Mouse (Mus musculus) thymus, postnatal 36 days (tissue): ENCODE data around the gene Tent5c.
"Not testable (repeated sequence)": the region's sequence is repeated elsewhere in the genome, so short reads cannot be mapped to it uniquely, and the experiment has no call there.

Experiments used
- DNase-seq, 2 experiments: peaks; one replicate each; pipeline ENCODE4 v3.0.0; 2022; ENCODE audit warnings: mixed read lengths in 2 of 2

Tent5c gene

DNA sequence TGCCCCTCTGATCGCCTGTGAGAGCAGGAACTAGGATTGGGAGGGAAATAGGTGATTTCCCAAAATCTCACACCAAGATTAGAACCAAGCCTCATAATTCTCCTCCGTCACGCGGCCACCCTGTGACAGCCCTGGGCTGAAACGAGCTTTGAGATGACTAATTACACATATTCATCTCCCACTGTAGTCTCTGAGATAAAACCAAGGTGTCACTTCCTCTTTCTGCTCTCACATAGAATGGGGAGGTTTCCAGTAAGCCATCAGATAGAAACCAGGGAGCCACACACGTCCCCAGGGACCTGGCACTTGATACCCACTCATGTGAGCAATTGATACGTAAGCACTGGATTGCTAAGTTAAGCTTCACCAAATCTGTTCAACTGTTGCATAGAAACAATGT is 52.4 kb downstream of the Tent5c start:
- DNase-seq, result no peak

DNA sequence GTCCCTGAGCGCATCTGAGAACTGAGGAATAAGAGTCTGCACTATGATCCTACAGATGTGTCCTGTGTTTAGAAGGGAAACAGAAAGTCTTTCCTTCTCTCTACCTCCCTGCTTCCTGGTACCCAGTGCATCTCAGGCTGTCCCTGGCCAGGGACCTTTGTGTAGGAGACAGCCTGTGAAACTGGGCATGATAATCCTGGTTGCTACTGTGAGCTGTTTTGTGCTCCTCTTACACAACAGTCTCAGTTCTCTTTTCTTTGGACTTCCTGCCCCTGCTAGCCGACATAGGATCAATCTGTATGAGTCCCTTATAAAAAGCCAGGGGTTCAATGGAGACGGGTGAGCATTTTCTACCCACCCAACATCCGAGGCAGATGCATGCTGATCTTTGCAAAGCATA is 57.4 kb downstream of the Tent5c start:
- DNase-seq, result no peak

DNA sequence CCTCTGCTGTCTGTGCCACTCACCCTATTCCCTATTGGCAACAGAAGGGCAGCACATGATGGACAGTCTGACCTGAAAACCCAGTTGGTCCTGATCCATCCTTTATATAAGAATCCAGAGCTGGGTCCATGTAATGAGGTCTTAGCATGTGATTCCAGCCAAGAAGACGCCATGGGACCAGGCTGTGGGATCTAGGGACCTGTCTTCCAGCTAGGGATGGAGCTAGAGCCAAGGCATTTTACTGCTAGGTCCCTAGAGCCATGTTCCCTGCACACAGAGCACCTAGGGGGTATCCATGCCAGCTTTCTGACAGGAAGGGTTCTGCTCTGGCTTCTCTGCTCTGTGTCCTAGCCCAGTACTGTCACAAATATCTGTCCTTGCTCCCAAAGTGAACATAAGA is 58.4 kb downstream of the Tent5c start:
- no peak for DNase-seq

DNA sequence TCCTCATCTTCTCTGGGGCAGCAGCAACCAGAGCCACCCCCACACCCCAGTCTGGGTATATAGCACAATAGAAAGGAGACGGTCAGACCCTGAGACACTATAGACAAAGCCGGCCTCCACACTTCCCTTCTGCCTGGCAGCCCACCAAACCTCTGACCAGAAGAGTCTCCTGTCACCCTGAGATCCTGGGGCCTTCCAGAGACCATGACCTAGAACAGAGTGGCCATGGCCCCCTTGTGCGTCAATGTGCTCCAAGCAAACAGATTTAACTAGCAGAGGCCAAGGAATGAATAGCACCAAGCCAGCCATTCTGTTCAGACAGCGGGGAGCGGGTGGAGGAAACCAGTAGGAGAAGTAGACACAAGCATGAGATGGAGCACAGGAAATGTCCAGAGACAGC is 59.0 kb downstream of the Tent5c start:
- no peak for DNase-seq

DNA sequence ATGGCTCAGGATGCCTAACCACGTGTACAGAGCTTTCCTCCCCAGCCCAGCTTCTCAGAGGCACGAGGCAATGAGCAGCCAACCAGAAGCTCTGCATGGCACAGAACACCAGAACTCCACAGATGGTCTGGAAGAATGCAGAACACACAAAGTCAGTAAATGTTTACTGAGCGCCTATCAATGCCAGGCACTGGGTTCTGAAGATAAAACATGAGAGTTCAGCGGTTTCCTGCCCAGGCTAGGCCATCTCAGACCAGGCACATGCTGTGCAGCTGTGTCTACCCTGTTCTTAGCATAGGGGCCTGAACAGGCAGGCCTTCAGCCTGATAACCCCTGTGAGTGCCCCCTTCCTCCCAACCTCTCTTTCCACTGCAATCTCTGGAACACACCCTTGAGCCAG is 59.5 kb downstream of the Tent5c start:
- DNase-seq, result no peak

DNA sequence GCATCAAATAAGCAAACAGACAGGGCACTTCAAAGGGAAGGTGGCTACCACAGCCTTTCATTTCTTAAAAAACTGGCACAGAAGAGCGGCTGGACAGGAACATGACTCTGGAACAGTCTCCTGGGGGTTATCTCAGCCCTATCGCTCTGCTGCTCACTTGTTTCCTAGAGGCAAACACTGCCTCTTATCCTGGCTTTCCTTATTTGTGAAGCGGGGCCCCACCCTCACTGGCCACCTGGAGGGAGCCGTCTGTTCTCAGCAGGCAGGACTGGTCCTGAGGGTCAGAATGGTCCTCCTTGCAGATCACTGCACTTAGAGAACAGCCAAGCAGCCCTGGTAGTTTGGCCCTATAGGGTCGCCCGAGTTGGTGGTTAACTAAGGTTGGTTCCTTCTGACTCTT is 61.6 kb downstream of the Tent5c start:
- DNase-seq, result no peak

DNA sequence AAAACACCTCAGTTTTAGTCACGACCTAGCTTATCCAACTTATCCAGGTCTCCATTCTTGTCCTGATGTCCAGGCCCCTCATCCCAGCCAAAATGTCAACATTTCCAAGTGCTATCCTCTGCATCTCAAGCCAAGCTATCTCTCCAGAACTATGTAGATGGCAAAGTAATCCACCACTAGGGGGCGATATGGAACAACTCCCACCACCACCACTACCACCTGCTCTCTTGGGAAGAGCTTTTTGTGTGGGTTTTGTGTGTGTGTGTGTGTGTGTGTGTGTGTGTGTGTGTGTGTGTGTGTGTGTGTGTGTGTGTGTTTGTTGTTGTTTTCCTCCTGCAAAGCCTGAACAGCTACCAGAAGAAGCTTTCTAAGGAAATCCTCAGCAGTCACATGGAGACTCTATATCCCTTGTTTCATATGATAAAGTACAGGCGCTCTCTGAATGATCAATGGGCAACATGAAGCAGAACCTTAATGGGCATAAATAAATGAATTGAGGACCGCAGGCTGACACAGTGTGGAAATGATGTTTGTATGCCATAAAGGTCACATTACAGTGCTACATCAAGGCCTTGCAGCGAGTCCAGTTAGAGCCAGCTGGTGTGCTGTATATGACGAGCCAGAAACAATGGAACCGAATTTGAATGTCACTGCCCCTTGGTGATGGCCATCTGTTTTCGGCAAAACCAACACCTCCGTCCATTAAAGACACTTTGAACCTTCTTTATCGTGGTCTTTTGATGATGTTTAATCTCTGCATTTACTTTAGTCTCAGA is 66.5 kb downstream of the Tent5c start:
- DNase-seq, result peak; percentile 32 to 38

DNA sequence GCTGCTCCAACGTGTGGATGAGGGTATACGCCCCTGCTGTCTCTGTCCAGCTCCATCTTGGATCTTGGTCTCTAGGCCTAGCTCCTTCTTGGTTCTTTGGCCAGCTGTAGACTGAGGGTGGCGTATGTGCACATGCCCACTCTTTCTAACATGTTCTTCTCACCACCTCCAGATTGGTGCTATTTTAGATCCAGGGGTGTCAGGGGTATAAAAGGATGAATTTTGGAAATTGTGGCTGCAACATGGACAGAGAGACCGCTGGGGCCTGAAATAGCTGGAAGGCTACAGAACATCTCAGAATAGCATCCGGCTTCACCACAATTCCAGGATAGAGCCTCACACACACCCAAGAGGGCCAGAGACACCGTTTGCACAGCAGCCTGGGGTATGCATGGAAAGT is 67.8 kb downstream of the Tent5c start:
- DNase-seq, result no peak

DNA sequence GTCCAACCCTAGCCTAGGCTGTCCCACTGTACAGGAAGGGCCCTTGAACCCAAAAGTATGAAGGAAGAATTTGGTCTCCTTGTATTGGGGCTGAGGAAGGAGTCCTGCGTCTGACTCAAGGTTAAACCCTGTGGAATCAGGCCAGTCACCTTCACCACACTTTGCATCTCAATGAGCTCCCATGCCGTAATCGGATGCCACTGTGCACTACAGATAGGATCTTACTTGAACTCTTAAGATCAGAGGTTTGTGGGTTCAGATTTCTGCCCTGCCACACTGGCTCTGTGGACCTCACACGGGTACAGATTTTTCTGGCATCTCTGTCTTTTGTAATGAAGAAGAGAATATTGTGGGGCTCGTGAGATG is 68.5 kb downstream of the Tent5c start:
- no peak for DNase-seq

DNA sequence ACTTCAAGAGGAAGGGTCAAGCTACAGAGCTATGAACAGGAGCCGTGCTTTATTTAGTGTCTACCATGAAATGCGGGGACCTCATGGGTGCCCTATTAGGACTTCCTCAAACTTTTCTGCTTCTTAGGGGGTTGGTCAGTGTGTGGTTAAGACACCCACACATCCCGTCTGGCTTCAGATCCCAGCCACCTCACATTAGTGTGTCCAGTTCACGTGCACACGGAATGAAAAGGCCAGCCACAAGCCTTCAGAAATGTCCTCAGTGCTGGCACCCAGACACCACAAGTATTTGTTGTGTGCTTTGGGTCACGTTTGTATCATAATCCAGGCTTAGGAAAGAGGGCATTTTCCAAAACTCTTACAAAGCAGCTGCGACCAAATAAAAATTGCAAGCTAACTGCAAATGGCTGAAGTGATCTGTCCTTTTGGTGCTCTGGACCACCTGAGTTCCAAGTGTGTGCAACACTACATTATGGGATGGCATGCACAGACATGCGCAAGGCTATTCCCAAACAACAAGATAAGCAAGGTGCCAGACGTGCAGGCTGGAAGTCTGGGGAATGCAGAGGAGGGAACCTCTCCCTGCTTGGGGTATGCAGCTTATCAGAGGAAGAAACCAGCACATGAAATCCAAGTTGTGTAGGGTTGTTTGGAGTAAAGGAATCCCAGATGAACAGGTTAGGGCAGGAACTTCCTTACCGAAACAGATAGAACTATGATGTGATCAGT is 69.0 kb downstream of the Tent5c start:
- DNase-seq, result no peak

DNA sequence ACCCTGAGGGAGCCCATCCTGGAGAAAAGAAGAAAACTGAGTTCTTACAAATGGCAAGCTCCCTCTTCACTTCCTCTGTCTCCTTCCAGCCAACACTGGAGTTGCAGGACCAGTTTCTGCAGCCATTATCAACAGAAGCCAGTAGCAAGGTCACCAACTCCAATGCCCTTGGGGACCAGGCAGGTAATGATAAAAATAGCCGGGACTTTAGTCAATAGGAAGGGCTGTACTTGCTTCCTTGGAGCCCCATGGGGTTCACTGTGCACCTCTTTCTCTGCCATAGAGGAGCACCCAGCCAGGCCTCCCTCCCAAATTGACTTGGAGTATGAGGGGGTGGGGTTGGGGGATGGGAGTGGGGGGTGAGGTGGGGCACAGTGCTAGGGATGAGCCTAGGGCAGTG is 70.7 kb downstream of the Tent5c start:
- no peak for DNase-seq

DNA sequence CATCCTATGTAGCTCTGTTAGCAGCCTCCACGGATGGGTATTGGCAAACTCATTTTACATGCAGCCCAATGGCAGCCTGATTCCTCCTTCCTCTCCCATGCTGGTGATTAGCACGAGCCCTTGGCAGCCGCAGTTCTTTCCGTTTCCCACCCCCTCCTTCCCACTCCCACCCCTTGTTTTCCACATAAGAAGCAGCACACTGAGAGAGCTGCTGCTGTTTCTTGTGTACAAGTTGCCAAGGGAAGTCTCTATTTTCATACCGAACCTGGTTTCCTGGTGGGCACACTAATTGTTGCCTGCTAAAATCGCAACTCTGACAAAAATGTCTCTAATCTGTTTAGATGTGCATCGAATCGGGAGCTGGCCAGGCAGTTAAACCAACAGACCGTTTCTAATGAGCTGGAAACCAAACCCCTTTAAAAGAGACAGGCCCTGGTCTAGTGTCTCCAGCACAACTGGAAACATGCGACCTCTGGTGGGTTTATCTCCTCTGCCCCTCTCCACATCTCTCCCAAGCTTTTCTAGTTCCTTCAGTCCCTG is 71.3 kb downstream of the Tent5c start:
- no peak for DNase-seq

DNA sequence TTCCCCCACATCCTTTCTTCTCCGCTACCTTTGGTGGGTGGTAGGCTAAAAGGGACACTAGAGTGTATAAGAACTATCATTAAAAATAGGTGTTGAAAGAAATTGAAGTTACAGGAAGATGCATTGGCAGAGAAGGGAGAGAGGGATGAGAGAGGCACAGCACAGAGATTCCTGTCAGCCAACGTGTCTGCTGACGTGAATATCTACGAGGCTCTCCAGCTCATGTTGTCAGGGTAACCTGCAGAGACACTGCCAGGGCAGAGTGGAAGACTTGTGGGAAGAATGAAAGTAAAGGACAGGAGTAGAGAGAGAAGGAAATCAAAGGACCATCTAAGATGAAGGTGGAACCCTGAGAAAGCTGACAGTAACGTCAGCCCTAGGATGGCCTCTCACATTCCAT is 73.5 kb downstream of the Tent5c start:
- DNase-seq, result no peak

DNA sequence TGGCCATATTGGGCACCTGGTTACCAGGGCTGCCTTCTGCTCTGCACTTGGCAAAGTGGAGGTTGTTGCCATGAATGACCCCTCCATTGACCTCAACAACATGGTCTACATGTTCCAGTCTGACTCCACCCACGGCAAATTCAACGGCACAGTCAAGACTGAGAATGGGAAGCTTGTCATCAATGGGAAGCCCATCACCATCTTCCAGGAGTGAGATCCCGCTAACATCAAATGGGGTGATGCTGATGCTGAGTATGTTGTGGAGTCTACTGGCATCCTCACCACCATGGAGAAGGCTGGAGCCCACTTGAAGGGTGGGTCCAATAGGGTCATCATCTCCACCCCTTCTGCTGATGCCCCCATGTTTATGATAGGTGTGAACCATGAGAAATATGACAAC is 75.5 kb downstream of the Tent5c start:
- not testable (repeated sequence) for DNase-seq

DNA sequence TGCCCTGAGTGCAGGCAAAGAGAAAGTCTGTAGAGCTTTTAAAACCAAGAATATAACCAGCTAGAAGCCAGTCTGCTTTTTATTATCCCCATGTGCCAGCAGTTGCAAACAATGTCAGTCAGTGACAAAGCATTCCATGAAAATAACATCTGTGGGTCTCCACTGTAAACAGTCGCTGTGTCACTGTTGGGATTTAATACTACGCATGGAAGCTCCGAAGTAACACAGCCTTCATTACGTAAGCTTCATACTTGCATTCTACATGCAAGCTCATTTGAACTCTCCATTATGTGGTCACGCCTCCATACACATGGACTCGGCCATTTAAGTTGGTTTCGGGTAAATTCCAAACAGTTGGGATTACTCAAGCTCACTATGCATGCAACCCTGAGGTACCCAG is 77.2 kb downstream of the Tent5c start:
- no peak for DNase-seq

DNA sequence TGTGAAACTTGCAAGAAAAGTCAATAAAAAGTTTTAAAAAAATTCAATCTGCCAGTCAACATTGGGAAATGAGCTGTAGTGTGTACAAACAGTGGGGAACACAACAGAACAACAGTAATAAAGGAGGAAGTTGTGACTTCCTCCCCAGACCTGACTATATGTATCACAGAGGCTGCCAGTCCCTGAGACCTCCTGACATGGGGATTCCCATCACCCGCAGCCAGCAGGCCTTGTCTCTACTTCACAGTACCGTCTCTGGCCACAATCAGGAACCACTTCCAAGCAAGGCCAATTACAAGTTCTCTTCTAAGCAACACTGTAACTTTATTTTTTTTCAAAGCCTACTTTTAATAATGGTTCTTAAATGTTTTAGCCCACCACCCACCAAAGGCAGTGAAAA is 79.8 kb downstream of the Tent5c start:
- no peak for DNase-seq

DNA sequence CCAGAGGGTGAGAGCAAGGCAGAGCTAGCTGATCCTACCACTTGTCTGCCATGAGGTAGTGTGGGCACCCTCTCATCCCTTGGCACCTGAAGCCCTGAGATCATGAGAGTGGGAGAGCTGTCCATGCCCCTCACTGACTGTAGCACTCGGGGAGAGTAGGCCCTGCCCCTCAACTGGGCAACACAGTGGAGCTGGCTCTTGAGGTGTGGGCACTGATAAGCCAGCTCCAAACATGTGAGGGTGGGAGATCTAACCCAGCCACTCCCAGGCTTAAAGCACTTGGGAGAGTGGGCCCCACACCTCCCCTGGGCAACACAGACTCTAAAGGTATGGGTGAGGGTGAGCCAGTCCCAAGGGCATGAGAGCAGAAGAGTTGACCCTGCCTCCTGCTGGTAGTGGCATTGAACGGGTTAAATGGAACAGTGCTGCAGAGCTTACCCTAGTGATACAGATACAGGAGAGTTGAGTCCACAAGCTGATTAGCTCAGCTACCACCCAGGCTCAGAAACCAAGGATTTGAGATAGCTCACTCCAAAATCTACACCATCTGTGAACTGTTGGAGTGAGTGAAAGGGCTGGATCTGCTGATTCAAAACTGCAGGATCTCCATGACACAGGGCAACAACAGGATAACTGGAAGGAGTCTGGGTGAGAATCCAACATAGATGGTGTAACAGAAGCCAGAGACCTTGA is 80.6 kb downstream of the Tent5c start:
- DNase-seq, result no peak

DNA sequence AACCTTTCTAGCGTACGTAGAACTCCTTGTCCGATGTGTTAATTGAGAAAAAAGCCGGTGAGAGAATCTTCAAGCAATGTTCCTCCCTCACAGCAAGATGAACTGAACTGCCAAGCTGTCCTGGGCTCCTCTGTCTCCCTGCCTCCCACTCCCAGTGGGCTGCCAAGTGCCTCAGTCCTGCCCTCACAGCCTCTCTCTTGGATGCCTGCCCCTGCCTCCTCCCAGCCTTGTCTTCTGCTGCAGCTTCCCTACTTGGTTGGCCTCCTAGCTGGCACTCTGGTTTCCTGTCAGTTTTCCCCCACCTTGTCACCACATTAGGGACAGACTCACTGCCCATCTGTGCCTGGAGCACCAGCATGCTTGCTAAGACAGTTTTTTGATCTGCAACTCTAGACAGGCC is 86.5 kb downstream of the Tent5c start:
- no peak for DNase-seq
